Mouse (Mus musculus) kidney, postnatal 0 days (tissue): ENCODE results near the gene Gna13. TPM values are rescaled to one million over a fixed set of nuclear protein-coding genes. Genes with fewer than 3 reads are reported as not detected.
"Not testable (repeated sequence)": the region's sequence is repeated elsewhere in the genome, so short reads cannot be mapped to it uniquely, and the experiment has no call there.

Experiments used
- ATAC-seq: fragments of 200-750 bp; cut with Nextera tagmentation; replicated peaks from 2 replicates; pipeline ENCODE4 v1.8.0; 2017; ENCODE audit warnings: low read depth, moderate number of reproducible peaks, moderate TSS enrichment, moderate library complexity; ENCODE audit not compliant: low FRiP score
- DNase-seq: peaks from one replicate; pipeline ENCODE4 v3.0.0-alpha.2; 2016; ENCODE audit warnings: low spot score
- H3K27ac ChIP-seq: fragments of 300-500 bp; sonication (generic); 2 replicates; pipeline ENCODE4 v1.5.1; 2014; ENCODE audit warnings: mild to moderate bottlenecking
- H3K27me3 ChIP-seq: fragments of 300-500 bp; sonication (generic); 2 replicates; pipeline ENCODE4 v1.6.1; 2014; ENCODE audit warnings: low read length, mixed read lengths; ENCODE audit not compliant: insufficient read depth
- H3K36me3 ChIP-seq: fragments of 300-500 bp; sonication (generic); 2 replicates; pipeline ENCODE4 v1.6.1; 2014; ENCODE audit warnings: low read length, mixed read lengths; ENCODE audit not compliant: insufficient read depth
- H3K4me1 ChIP-seq: fragments of 300-500 bp; sonication (generic); replicated peaks from 2 replicates; pipeline ENCODE4 v1.6.1; 2014; ENCODE audit warnings: antibody characterized with exemption, low read length, mixed read lengths; ENCODE audit not compliant: insufficient read depth
- H3K4me2 ChIP-seq: fragments of 300-500 bp; sonication (generic); 2 replicates; pipeline ENCODE4 v1.6.1; 2014; ENCODE audit warnings: mild to moderate bottlenecking, low read length, moderate library complexity, mixed read lengths
- H3K4me3 ChIP-seq: fragments of 300-500 bp; sonication (generic); replicated peaks from 2 replicates; pipeline ENCODE4 v1.5.1; 2014; ENCODE audit warnings: low read depth, low read length
- H3K9ac ChIP-seq: fragments of 300-500 bp; sonication (generic); 2 replicates; pipeline ENCODE4 v1.6.1; 2014; ENCODE audit warnings: low read depth, low read length
- H3K9me3 ChIP-seq: fragments of 300-500 bp; sonication (generic); replicated peaks from 2 replicates; pipeline ENCODE4 v1.6.1; 2016; ENCODE audit warnings: low read length, inconsistent platforms, mixed read lengths
- CTCF ChIP-seq: IDR thresholded peaks from 2 replicates; pipeline ENCODE4 v1.5.1; 2016; ENCODE audit warnings: antibody characterized with exemption, low read depth, mild to moderate bottlenecking, moderate library complexity
- WGBS: fragments of 180-500 bp; shearing (Covaris S2); extraction: QIAGEN DNeasy Blood & Tissue Kit; methylation state at CpG from one replicate; pipeline ENCODE4 v1.1.7; 2014; 5-methylcytosine and 5-hydroxymethylcytosine counted together
- polyA plus RNA-seq: library from polyadenylated mRNA; unstranded; fragments of >200 nt; fragmentation: Nextera tagmentation; extraction: Ambion mirVana; gene quantifications from 2 replicates; pipeline ENCODE4 v1.2.1, GENCODE M21; 2015

Gna13 gene
- polyA plus RNA-seq, 1 experiment from 2014 or later: 36.2 TPM

DNA sequence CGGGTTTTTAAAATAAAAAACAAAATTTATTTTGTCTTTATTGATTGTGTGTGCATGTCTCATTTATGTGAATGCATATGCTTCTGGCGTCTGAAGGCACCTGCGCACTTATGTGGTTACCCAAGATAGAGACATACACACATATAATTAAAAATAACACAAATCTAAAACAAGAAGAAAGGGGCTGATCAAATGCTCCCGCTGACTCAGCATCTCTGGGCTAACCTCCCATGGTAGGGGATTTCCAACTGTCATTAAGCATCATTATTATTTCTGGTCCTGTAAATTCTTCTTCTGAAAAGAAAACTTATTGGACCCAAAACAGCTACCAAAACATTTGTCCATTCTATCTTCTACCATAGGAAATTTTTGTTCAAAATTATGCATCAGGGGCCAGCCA is 27.9 kb upstream of the Gna13 start:
- WGBS: 93% methylated on average over 4 of the region's 4 CpGs

DNA sequence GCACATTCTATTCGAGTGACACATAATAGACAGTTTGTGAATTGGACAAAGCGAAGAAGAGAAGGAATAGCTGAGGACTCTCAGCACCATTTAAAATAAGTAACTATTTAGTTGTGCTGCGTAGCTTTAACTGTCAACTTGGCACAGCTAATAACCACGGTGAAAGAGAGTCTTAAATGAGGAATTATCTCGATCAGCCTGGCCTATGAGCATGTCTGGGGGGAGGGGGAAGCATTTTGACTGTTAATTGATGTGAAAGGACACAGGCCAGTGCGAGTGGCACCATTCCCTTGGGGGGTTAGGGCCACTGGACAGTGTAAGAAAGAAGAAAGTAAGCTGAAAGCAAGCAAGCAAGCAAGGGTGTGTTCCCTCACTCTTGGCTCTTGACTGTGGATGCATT is 26.7 kb upstream of the Gna13 start:
- WGBS: 57% methylated on average over 6 of the region's 6 CpGs
- H3K9ac ChIP-seq: no peak overlapping the region
- no peaks in the 10 kb centered on the region for H3K4me1 ChIP-seq
- DNase-seq (no peak), ATAC-seq (no peak)
- H3K27ac ChIP-seq: no peak overlapping the region
- TF ChIP-seq CTCF: no peak
- no peaks in the 10 kb centered on the region for H3K36me3 ChIP-seq
- H3K4me3 ChIP-seq: no peak overlapping the region
- no peaks in the 10 kb centered on the region for H3K27me3 ChIP-seq
- H3K4me2 ChIP-seq: no peak overlapping the region
- H3K9me3 ChIP-seq: no peaks in the 10 kb centered on the region

More for the DNA sequence above, 27.9 kb upstream of the Gna13 start:
- Histone ChIP-seq H3K9ac (no peak overlapping the region), H3K4me3 (no peak overlapping the region), H3K27ac (no peak overlapping the region), H3K9me3 (no peaks in the 10 kb centered on the region), H3K36me3 (no peaks in the 10 kb centered on the region), H3K4me1 (no peaks in the 10 kb centered on the region), H3K4me2 (no peak overlapping the region), H3K27me3 (no peaks in the 10 kb centered on the region)
- ATAC-seq: no peak
- no peak for DNase-seq
- TF ChIP-seq CTCF: no peak

GRCm38 (mm10) chr11:109339155-109339938 is 23.3 kb upstream of the Gna13 start:
- 95% methylated on average over 8 of the region's 8 CpGs for WGBS

DNA sequence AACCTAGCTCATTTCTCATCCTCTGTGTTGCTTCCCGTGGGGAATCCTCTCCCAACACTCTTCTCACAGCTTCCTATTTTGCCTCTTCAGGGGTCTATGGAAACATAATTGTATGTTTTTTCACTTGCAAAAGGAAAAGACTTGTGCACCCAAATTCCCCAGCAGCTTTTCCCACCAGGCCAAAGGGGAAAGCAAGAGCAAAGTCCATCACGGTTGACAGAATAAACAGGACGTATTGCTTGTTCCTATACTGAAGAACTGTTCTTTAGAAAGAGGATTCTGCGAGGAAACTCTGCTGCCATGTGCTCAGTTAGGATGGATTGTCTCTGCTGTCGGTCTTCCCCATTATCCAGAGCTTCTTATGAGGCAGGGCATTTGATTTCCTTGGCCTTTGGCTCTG is 22.1 kb upstream of the Gna13 start:
- no peak for TF ChIP-seq CTCF
- ATAC-seq: no peak
- no peaks in the 10 kb centered on the region for H3K36me3 ChIP-seq
- H3K4me2 ChIP-seq: no peak overlapping the region
- no peaks in the 10 kb centered on the region for H3K27me3 ChIP-seq
- H3K4me3 ChIP-seq: no peak overlapping the region
- no peak overlapping the region for H3K9ac ChIP-seq
- peaks cover 6% of the 10 kb centered on the region; the same call in 1 of the 2 replicates for H3K4me1 ChIP-seq
- no peak overlapping the region for H3K27ac ChIP-seq
- H3K9me3 ChIP-seq: no peaks in the 10 kb centered on the region
- WGBS: 57% methylated on average over 5 of the region's 5 CpGs
- no peak for DNase-seq

More at GRCm38 (mm10) chr11:109339155-109339938, 23.3 kb upstream of the Gna13 start:
- DNase-seq: no peak
- no peak for TF ChIP-seq CTCF
- Histone ChIP-seq H3K27ac (no peak overlapping the region), H3K36me3 (no peaks in the 10 kb centered on the region), H3K9ac (no peak overlapping the region), H3K4me2 (no peak overlapping the region), H3K9me3 (no peaks in the 10 kb centered on the region), H3K4me3 (no peak overlapping the region), H3K27me3 (no peaks in the 10 kb centered on the region), H3K4me1 (peaks cover 1% of the 10 kb centered on the region; the same call in 1 of the 2 replicates)
- ATAC-seq: no peak

DNA sequence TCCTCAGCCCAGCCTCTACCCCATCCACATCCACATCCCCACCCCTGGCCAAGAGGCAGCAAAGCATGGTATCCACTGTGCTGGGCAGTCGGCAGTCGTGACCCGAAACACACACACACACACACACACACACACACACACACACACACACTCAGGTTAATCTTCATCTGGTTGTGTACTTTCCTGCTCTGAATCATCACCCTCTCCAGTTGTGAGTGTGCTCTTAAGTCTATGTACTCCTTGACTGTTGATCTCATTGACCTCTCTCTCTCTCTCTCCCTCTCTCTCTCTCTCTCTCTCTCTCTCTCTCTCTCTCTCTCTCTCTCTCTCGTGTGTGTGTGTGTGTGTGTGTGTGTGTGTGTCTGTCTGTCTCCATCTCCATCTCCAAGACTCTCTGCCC is 20.0 kb upstream of the Gna13 start:
- peaks cover 16% of the 10 kb centered on the region for H3K4me1 ChIP-seq
- not testable (repeated sequence) for H3K9ac ChIP-seq, DNase-seq, H3K4me3 ChIP-seq, H3K9me3 ChIP-seq, ATAC-seq, H3K27ac ChIP-seq, H3K36me3 ChIP-seq, H3K4me2 ChIP-seq, H3K27me3 ChIP-seq
- WGBS: 91% methylated on average over 4 of the region's 4 CpGs

GRCm38 (mm10) chr11:109343558-109343957 is 19.1 kb upstream of the Gna13 start:
- H3K9me3 ChIP-seq: no peaks in the 10 kb centered on the region
- no peak overlapping the region for H3K4me2 ChIP-seq
- H3K36me3 ChIP-seq: no peaks in the 10 kb centered on the region
- no peak overlapping the region for H3K9ac ChIP-seq
- no peak overlapping the region for H3K4me3 ChIP-seq
- no peaks in the 10 kb centered on the region for H3K27me3 ChIP-seq
- H3K4me1 ChIP-seq: peaks cover 25% of the 10 kb centered on the region
- no peak for ATAC-seq
- WGBS: 36% methylated on average over 7 of the region's 7 CpGs
- no peak for DNase-seq
- peak overlapping the region; percentile 63; the same call in 1 of the 2 replicates for H3K27ac ChIP-seq
- TF ChIP-seq CTCF: no peak
